Mouse (Mus musculus): Measurements from ENCODE around the gene Fuca1. TPM values are rescaled to one million over a fixed set of nuclear protein-coding genes. Genes with fewer than 3 reads are reported as not detected.
"Not testable (repeated sequence)": the region's sequence is repeated elsewhere in the genome, so short reads cannot be mapped to it uniquely, and the experiment has no call there.

Gene Fuca1
- polyA plus RNA-seq, 1 experiment: 46.0 TPM

GRCm38 (mm10) chr4:135972556-135972906, 52.0 kb downstream of the Fuca1 start, which contains the start of gene Lypla2:
Lypla2 (minus strand) TSS chr4:135972626.
- peak within 1 kb of the TSS; percentile 67 for H3K4me3 ChIP-seq (ENCODE audit: low read depth, low read length)
- peak within 1 kb of the TSS; percentile 72 for H3K9ac ChIP-seq (ENCODE audit: low read depth, poor library complexity, severe bottlenecking)
- peaks cover 3% of the 10 kb centered on the region for H3K4me1 ChIP-seq (ENCODE audit: control insufficient read depth, insufficient read depth, low read length)
- H3K27ac ChIP-seq (ENCODE audit: insufficient read depth, low read length): no peak within 1 kb of the TSS
- H3K27me3 ChIP-seq (ENCODE audit: control insufficient read depth, insufficient read depth, low read length, poor library complexity, severe bottlenecking): no peaks in the 10 kb centered on the region
- H3K9me3 ChIP-seq (replicated peaks; ENCODE audit: control insufficient read depth, insufficient read depth, low read length, poor library complexity, severe bottlenecking): no peaks in the 10 kb centered on the region
- peaks cover 34% of the 10 kb centered on the region for H3K36me3 ChIP-seq (ENCODE audit: control insufficient read depth, insufficient read depth, low read length, poor library complexity, severe bottlenecking)
- TF ChIP-seq POLR2A (IDR thresholded peaks at IDR 0.05; ENCODE audit: insufficient read depth, low read length) (no peak), EP300 (IDR thresholded peaks at IDR 0.05; ENCODE audit: insufficient read depth, low read depth, low read length) (no peak), CTCF (IDR thresholded peaks at IDR 0.05; ENCODE audit: low read depth, low read length) (no peak)

- Histone ChIP-seq H3K27ac (ENCODE audit: insufficient read depth, low read length) (no peak overlapping the region), H3K27me3 (ENCODE audit: control insufficient read depth, insufficient read depth, low read length, poor library complexity, severe bottlenecking) (no peaks in the 10 kb centered on the region), H3K4me3 (ENCODE audit: low read depth, low read length) (peak overlapping the region; percentile 67), H3K4me1 (ENCODE audit: control insufficient read depth, insufficient read depth, low read length) (peaks cover 3% of the 10 kb centered on the region), H3K9ac (ENCODE audit: low read depth, poor library complexity, severe bottlenecking) (no peak overlapping the region), H3K9me3 (replicated peaks; ENCODE audit: control insufficient read depth, insufficient read depth, low read length, poor library complexity, severe bottlenecking) (no peaks in the 10 kb centered on the region), H3K36me3 (ENCODE audit: control insufficient read depth, insufficient read depth, low read length, poor library complexity, severe bottlenecking) (peaks cover 30% of the 10 kb centered on the region)
- no peak for TF ChIP-seq CTCF (IDR thresholded peaks at IDR 0.05; ENCODE audit: low read depth, low read length)
- no peak for TF ChIP-seq POLR2A (IDR thresholded peaks at IDR 0.05; ENCODE audit: insufficient read depth, low read length)
- no peak for TF ChIP-seq EP300 (IDR thresholded peaks at IDR 0.05; ENCODE audit: insufficient read depth, low read depth, low read length)
Measured at GRCm38 (mm10) chr4:135972911-135973811, 52.6 kb downstream of the Fuca1 start.

GRCm38 (mm10) chr4:135976146-135976545, 55.6 kb downstream of the Fuca1 start:
- no peak overlapping the region for H3K27ac ChIP-seq (ENCODE audit: insufficient read depth, low read length)
- no peaks in the 10 kb centered on the region for H3K9me3 ChIP-seq (replicated peaks; ENCODE audit: control insufficient read depth, insufficient read depth, low read length, poor library complexity, severe bottlenecking)
- no peaks in the 10 kb centered on the region for H3K27me3 ChIP-seq (ENCODE audit: control insufficient read depth, insufficient read depth, low read length, poor library complexity, severe bottlenecking)
- H3K4me1 ChIP-seq (ENCODE audit: control insufficient read depth, insufficient read depth, low read length): peaks cover 3% of the 10 kb centered on the region
- peaks cover 16% of the 10 kb centered on the region for H3K36me3 ChIP-seq (ENCODE audit: control insufficient read depth, insufficient read depth, low read length, poor library complexity, severe bottlenecking)
- no peak overlapping the region for H3K9ac ChIP-seq (ENCODE audit: low read depth, poor library complexity, severe bottlenecking)
- H3K4me3 ChIP-seq (ENCODE audit: low read depth, low read length): no peak overlapping the region
- TF ChIP-seq POLR2A (IDR thresholded peaks at IDR 0.05; ENCODE audit: insufficient read depth, low read length) (no peak), CTCF (IDR thresholded peaks at IDR 0.05; ENCODE audit: low read depth, low read length) (no peak), EP300 (IDR thresholded peaks at IDR 0.05; ENCODE audit: insufficient read depth, low read depth, low read length) (no peak)

- not testable (repeated sequence) for H3K27me3 ChIP-seq (ENCODE audit: control insufficient read depth, insufficient read depth, low read length, poor library complexity, severe bottlenecking); H3K9me3 ChIP-seq (replicated peaks; ENCODE audit: control insufficient read depth, insufficient read depth, low read length, poor library complexity, severe bottlenecking); H3K9ac ChIP-seq (ENCODE audit: low read depth, poor library complexity, severe bottlenecking); H3K27ac ChIP-seq (ENCODE audit: insufficient read depth, low read length); H3K4me1 ChIP-seq (ENCODE audit: control insufficient read depth, insufficient read depth, low read length); H3K4me3 ChIP-seq (ENCODE audit: low read depth, low read length)
- H3K36me3 ChIP-seq (ENCODE audit: control insufficient read depth, insufficient read depth, low read length, poor library complexity, severe bottlenecking): peaks cover 21% of the 10 kb centered on the region
Measured at GRCm38 (mm10) chr4:135980223-135980622, 59.7 kb downstream of the Fuca1 start.

- no peak overlapping the region for H3K27ac ChIP-seq (ENCODE audit: insufficient read depth, low read length)
- no peak overlapping the region for H3K9ac ChIP-seq (ENCODE audit: low read depth, poor library complexity, severe bottlenecking)
- TF ChIP-seq POLR2A (IDR thresholded peaks at IDR 0.05; ENCODE audit: insufficient read depth, low read length) (no peak), CTCF (IDR thresholded peaks at IDR 0.05; ENCODE audit: low read depth, low read length) (no peak), EP300 (IDR thresholded peaks at IDR 0.05; ENCODE audit: insufficient read depth, low read depth, low read length) (no peak)
- no peak overlapping the region for H3K4me3 ChIP-seq (ENCODE audit: low read depth, low read length)
- H3K4me1 ChIP-seq (ENCODE audit: control insufficient read depth, insufficient read depth, low read length): peaks cover 3% of the 10 kb centered on the region
- H3K27me3 ChIP-seq (ENCODE audit: control insufficient read depth, insufficient read depth, low read length, poor library complexity, severe bottlenecking): no peaks in the 10 kb centered on the region
- H3K9me3 ChIP-seq (replicated peaks; ENCODE audit: control insufficient read depth, insufficient read depth, low read length, poor library complexity, severe bottlenecking): no peaks in the 10 kb centered on the region
- peaks cover 11% of the 10 kb centered on the region for H3K36me3 ChIP-seq (ENCODE audit: control insufficient read depth, insufficient read depth, low read length, poor library complexity, severe bottlenecking)
Measured at GRCm38 (mm10) chr4:135981524-135982063, 61.1 kb downstream of the Fuca1 start.

- Histone ChIP-seq H3K36me3 (ENCODE audit: control insufficient read depth, insufficient read depth, low read length, poor library complexity, severe bottlenecking) (peaks cover 5% of the 10 kb centered on the region), H3K4me1 (ENCODE audit: control insufficient read depth, insufficient read depth, low read length) (peaks cover 3% of the 10 kb centered on the region)
Measured at GRCm38 (mm10) chr4:135984556-135984955, 64.0 kb downstream of the Fuca1 start.

More at GRCm38 (mm10) chr4:135984556-135984955, 64.0 kb downstream of the Fuca1 start:
- TF ChIP-seq CTCF (IDR thresholded peaks at IDR 0.05; ENCODE audit: low read depth, low read length) (no peak), POLR2A (IDR thresholded peaks at IDR 0.05; ENCODE audit: insufficient read depth, low read length) (no peak), EP300 (IDR thresholded peaks at IDR 0.05; ENCODE audit: insufficient read depth, low read depth, low read length) (no peak)
- no peaks in the 10 kb centered on the region for H3K9me3 ChIP-seq (replicated peaks; ENCODE audit: control insufficient read depth, insufficient read depth, low read length, poor library complexity, severe bottlenecking)
- no peak overlapping the region for H3K9ac ChIP-seq (ENCODE audit: low read depth, poor library complexity, severe bottlenecking)
- no peak overlapping the region for H3K27ac ChIP-seq (ENCODE audit: insufficient read depth, low read length)
- no peak overlapping the region for H3K4me3 ChIP-seq (ENCODE audit: low read depth, low read length)
- no peaks in the 10 kb centered on the region for H3K27me3 ChIP-seq (ENCODE audit: control insufficient read depth, insufficient read depth, low read length, poor library complexity, severe bottlenecking)
